Mouse (Mus musculus): Measurements from ENCODE around the gene Cd247. TPM values are rescaled to one million over a fixed set of nuclear protein-coding genes. Genes with fewer than 3 reads are reported as not detected.

Gene Cd247
- polyA plus RNA-seq, 1 experiment from 2014 or later: 0.13 TPM

DNA sequence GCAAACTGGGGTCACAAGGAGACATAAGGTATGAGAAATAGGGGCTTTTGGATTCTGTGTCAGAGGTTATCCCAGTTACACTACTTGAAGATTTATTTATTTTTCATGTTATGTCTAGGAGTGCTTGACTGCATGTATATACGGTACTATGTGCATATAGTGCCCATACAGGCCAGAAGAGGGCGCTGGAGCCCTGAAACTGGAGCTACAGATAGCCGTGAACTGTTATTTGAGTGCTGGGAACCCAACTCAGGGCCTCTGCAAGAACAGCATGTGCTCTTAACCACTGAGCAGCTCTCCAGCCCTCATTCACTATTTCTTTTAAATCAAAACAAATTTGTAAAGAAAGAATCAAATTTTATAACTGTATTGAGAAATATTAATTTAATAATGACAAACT lies 132.5 kb downstream of the Cd247 start:
- TF ChIP-seq CTCF (IDR thresholded peaks at IDR 0.05; ENCODE audit: low read depth): 0 out of 2 replicates have a peak, but pooled peaks have one; percentile 12
- TF ChIP-seq EP300 (IDR thresholded peaks at IDR 0.05; ENCODE audit: low read depth): no peak
- Histone ChIP-seq H3K27me3 (ENCODE audit: insufficient read depth, low read length) (no peaks in the 10 kb centered on the region), H3K4me2 (ENCODE audit: low read depth, low read length) (no peak overlapping the region), H3K9me3 (ENCODE audit: low read length) (0 out of 2 replicates have a peak, but pooled peaks cover 2% of the 10 kb centered on the region), H3K36me3 (replicated peaks; ENCODE audit: insufficient read depth, low read length) (peaks cover 6% of the 10 kb centered on the region), H3K4me3 (ENCODE audit: low read depth, low read length) (no peak overlapping the region), H3K9ac (replicated peaks) (no peak overlapping the region), H3K27ac (ENCODE audit: low read depth) (no peak overlapping the region), H3K4me1 (ENCODE audit: insufficient read depth) (no peaks in the 10 kb centered on the region)
- WGBS (ENCODE audit: insufficient replicate concordance): 74% methylated on average over 3 of the region's 3 CpGs
- ATAC-seq: no peak
- no peak for DNase-seq

DNA sequence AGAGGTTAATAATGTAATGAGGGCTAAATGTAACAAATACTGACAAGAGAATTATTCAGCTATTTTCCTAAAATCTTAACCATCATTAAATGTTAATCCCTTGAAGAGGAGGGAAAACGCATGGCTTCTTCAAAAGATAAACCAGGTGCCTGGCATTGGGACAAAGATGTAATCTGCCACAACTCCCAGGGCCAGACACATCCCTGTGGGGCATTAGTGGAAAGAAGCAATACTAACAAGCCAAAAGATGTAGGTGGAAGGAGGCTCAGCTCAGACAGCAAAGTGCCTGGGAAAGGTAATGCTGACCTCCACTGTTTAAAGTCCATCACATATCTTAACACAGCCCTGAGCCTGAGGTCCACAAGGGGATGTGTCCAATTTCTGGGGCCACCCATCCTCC lies 134.0 kb downstream of the Cd247 start:
- H3K36me3 ChIP-seq (replicated peaks; ENCODE audit: insufficient read depth, low read length): no peaks in the 10 kb centered on the region
- H3K4me1 ChIP-seq (ENCODE audit: insufficient read depth): no peaks in the 10 kb centered on the region
- no peak overlapping the region for H3K4me2 ChIP-seq (ENCODE audit: low read depth, low read length)
- DNase-seq (no peak), ATAC-seq (no peak)
- TF ChIP-seq CTCF (IDR thresholded peaks at IDR 0.05; ENCODE audit: low read depth) (no peak), EP300 (IDR thresholded peaks at IDR 0.05; ENCODE audit: low read depth) (no peak)
- H3K4me3 ChIP-seq (ENCODE audit: low read depth, low read length): no peak overlapping the region
- no peak overlapping the region for H3K9ac ChIP-seq (replicated peaks)
- H3K27me3 ChIP-seq (ENCODE audit: insufficient read depth, low read length): no peaks in the 10 kb centered on the region
- 0 out of 2 replicates have a peak, but pooled peaks cover 2% of the 10 kb centered on the region for H3K9me3 ChIP-seq (ENCODE audit: low read length)
- 73% methylated on average over 1 of the region's 1 CpGs for WGBS (ENCODE audit: insufficient replicate concordance)
- no peak overlapping the region for H3K27ac ChIP-seq (ENCODE audit: low read depth)

DNA sequence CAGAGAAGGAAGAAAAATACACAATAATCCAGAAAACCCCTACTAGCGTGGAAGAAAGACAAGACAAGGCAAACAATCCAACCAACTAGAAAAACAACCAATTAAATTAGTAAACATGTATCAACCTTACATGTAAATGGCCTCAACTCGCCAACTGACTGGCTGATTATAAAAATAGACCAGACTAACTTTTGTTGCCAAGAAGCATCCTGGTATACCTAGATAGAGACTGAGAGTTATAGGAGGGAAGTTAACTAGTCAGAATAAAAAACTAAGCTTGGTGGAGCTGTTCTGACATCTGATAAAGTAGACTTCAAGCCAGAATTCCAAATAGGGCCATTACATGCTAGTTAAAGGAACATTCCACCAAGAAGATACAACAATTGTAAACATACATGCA lies 136.7 kb downstream of the Cd247 start:
- WGBS (ENCODE audit: insufficient replicate concordance): 79% methylated on average over 2 of the region's 2 CpGs
- Histone ChIP-seq H3K9me3 (ENCODE audit: low read length) (0 out of 2 replicates have a peak, but pooled peaks cover 2% of the 10 kb centered on the region), H3K4me1 (ENCODE audit: insufficient read depth) (no peaks in the 10 kb centered on the region), H3K36me3 (replicated peaks; ENCODE audit: insufficient read depth, low read length) (no peaks in the 10 kb centered on the region), H3K9ac (replicated peaks) (no peak overlapping the region), H3K4me2 (ENCODE audit: low read depth, low read length) (no peak overlapping the region), H3K4me3 (ENCODE audit: low read depth, low read length) (no peak overlapping the region), H3K27ac (ENCODE audit: low read depth) (no peak overlapping the region), H3K27me3 (ENCODE audit: insufficient read depth, low read length) (no peaks in the 10 kb centered on the region)
- no peak for DNase-seq
- ATAC-seq: no peak
- TF ChIP-seq CTCF (IDR thresholded peaks at IDR 0.05; ENCODE audit: low read depth) (no peak), EP300 (IDR thresholded peaks at IDR 0.05; ENCODE audit: low read depth) (no peak)

Other genes with a start within 250 kb of the Cd247 start
- gene Mpzl1, start 154.1 kb upstream of the Cd247 start, polyA plus RNA-seq (2015; fragmentation: Nextera tagmentation; extraction: Ambion mirVana): 26.6 and 33.4 TPM in 2 replicates
- gene Rcsd1, start 78.9 kb upstream of the Cd247 start, polyA plus RNA-seq (2015; fragmentation: Nextera tagmentation; extraction: Ambion mirVana): 14.6 and 15.0 TPM in 2 replicates
- 289 and 305 TPM in 2 replicates for gene Creg1, start 24.9 kb upstream of the Cd247 start, polyA plus RNA-seq (2015; fragmentation: Nextera tagmentation; extraction: Ambion mirVana)
- 3.3 and 3.4 TPM in 2 replicates for gene Pou2f1, start 214.0 kb downstream of the Cd247 start, polyA plus RNA-seq (2015; fragmentation: Nextera tagmentation; extraction: Ambion mirVana)

Data from liver, postnatal 0 days (tissue).